Mouse (Mus musculus) kidney, embryonic 15.5 days (tissue): ENCODE data around the gene Urah. TPM values are rescaled to one million over a fixed set of nuclear protein-coding genes. Genes with fewer than 3 reads are reported as not detected.
A peak's percentile ranks its signal among the peaks of the same experiment; 100 is the strongest.

Source experiments
- ATAC-seq: fragments of 200-750 bp; cut with Nextera tagmentation; replicated peaks from 2 replicates; pipeline ENCODE4 v1.8.0; 2017; ENCODE audit warnings: moderate TSS enrichment; ENCODE audit not compliant: low FRiP score
- H3K27ac ChIP-seq: fragments of 300-500 bp; sonication (generic); 2 replicates; pipeline ENCODE4 v1.5.1; 2015; ENCODE audit warnings: mild to moderate bottlenecking, inconsistent platforms
- H3K27me3 ChIP-seq: fragments of 300-500 bp; sonication (generic); 2 replicates; pipeline ENCODE4 v1.6.1; 2015; ENCODE audit warnings: inconsistent platforms
- H3K36me3 ChIP-seq: fragments of 300-500 bp; sonication (generic); 2 replicates; pipeline ENCODE4 v1.6.1; 2015; ENCODE audit warnings: inconsistent platforms
- H3K4me1 ChIP-seq: fragments of 300-500 bp; sonication (generic); 2 replicates; pipeline ENCODE4 v1.6.1; 2015; ENCODE audit warnings: inconsistent platforms
- H3K4me2 ChIP-seq: fragments of 300-500 bp; sonication (generic); 2 replicates; pipeline ENCODE4 v1.6.1; 2015; ENCODE audit warnings: moderate library complexity, mild to moderate bottlenecking, inconsistent platforms
- H3K4me3 ChIP-seq: fragments of 300-500 bp; sonication (generic); replicated peaks from 2 replicates; pipeline ENCODE4 v1.5.1; 2015; ENCODE audit warnings: mild to moderate bottlenecking, inconsistent platforms
- H3K9ac ChIP-seq: fragments of 300-500 bp; sonication (generic); 2 replicates; pipeline ENCODE4 v1.6.1; 2015; ENCODE audit warnings: mild to moderate bottlenecking, inconsistent platforms
- H3K9me3 ChIP-seq: fragments of 300-500 bp; sonication (generic); replicated peaks from 2 replicates; pipeline ENCODE4 v1.6.1; 2016; ENCODE audit warnings: inconsistent platforms
- WGBS: fragments of 180-500 bp; shearing (Covaris S2); methylation state at CpG from one replicate; pipeline ENCODE4 v1.1.7; 2015; ENCODE audit warnings: mixed read lengths; 5-methylcytosine and 5-hydroxymethylcytosine counted together
- polyA plus RNA-seq: library from polyadenylated mRNA; unstranded; fragments of >200 nt; fragmentation: Nextera tagmentation; extraction: Ambion mirVana; gene quantifications from 2 replicates; pipeline ENCODE4 v1.2.1, GENCODE M21; 2015

Urah gene
- polyA plus RNA-seq, 1 experiment from 2014 or later: 0.62 TPM

DNA sequence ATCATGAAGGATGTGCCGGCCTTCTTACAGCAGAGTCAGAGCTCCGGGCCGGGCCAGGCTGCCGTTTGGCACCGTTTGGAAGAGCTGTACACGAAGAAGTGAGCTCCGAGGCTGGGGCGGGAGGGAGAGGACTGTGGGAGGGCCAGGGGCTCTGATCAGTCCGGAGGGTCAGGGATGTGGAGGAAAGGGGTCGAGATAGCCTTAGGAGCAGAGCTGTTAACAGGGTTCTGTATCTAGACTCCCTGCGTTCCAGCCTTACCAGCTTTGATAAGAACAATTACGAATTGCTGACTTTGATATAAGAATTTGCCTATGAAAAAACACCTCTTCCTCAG, 47.6 kb downstream of the Urah start:
- Histone ChIP-seq H3K9me3 (no peaks in the 10 kb centered on the region), H3K9ac (peak overlapping the region; percentile 83), H3K27ac (peak overlapping the region; percentile 95), H3K4me2 (peak overlapping the region; percentile 88), H3K27me3 (no peaks in the 10 kb centered on the region), H3K36me3 (peaks cover 43% of the 10 kb centered on the region), H3K4me1 (peaks cover 23% of the 10 kb centered on the region), H3K4me3 (peak overlapping the region; percentile 96)
- peak; percentile 55; the same call in 1 of the 2 replicates for ATAC-seq
- WGBS: 0% methylated on average over 12 of the region's 12 CpGs

Other genes starting within 250 kb of the Urah start
- not detected in 2 replicates for gene Olfr46, start 233.7 kb upstream of the Urah start, polyA plus RNA-seq
- gene Olfr61, start 206.0 kb upstream of the Urah start, polyA plus RNA-seq: not detected in 2 replicates
- gene Olfr53, start 188.6 kb upstream of the Urah start, polyA plus RNA-seq: not detected in 2 replicates
- not detected in 2 replicates for gene Olfr539, start 175.1 kb upstream of the Urah start, polyA plus RNA-seq
- gene Olfr45, start 153.1 kb upstream of the Urah start, polyA plus RNA-seq: not detected in 2 replicates
- not detected in 2 replicates for gene Olfr541, start 137.8 kb upstream of the Urah start, polyA plus RNA-seq
- gene Cyp2e1, start 71.3 kb upstream of the Urah start, polyA plus RNA-seq: 0.42 and 0.49 TPM in 2 replicates
- 0.10 and 0.22 TPM in 2 replicates for gene Syce1, start 47.2 kb upstream of the Urah start, polyA plus RNA-seq
- 1.7 and 1.8 TPM in 2 replicates for gene Zfp941, start 12.8 kb upstream of the Urah start, polyA plus RNA-seq
- not detected in 2 replicates for gene Scgb1c1, start 10.5 kb downstream of the Urah start, polyA plus RNA-seq
- gene Odf3, start 12.8 kb downstream of the Urah start, polyA plus RNA-seq: 0.12 TPM in 1 of 2 replicates, not detected in the other
- not detected in 2 replicates for gene Gm45785, start 21.3 kb downstream of the Urah start, polyA plus RNA-seq
- 54.8 and 59.7 TPM in 2 replicates for gene Ric8a, start 21.9 kb downstream of the Urah start, polyA plus RNA-seq
- gene Bet1l, start 22.6 kb downstream of the Urah start, polyA plus RNA-seq: 35.9 and 37.2 TPM in 2 replicates
- gene Psmd13, start 47.0 kb downstream of the Urah start, polyA plus RNA-seq: 241 and 246 TPM in 2 replicates
- gene Sirt3, start 47.3 kb downstream of the Urah start, polyA plus RNA-seq: 32.5 and 36.3 TPM in 2 replicates
- gene Cox8b, start 65.4 kb downstream of the Urah start, polyA plus RNA-seq: 3.9 and 4.8 TPM in 2 replicates
- gene Nlrp6, start 85.9 kb downstream of the Urah start, polyA plus RNA-seq: 1.1 and 1.2 TPM in 2 replicates
- 19.5 and 23.5 TPM in 2 replicates for gene Pgghg, start 106.4 kb downstream of the Urah start, polyA plus RNA-seq
- 4.3 and 21.7 TPM in 2 replicates for gene Ifitm5, start 115.3 kb downstream of the Urah start, polyA plus RNA-seq
- 0.39 TPM in 1 of 2 replicates, not detected in the other for gene Gm45717, start 120.9 kb downstream of the Urah start, polyA plus RNA-seq
- 897 and 954 TPM in 2 replicates for gene Ifitm2, start 121.0 kb downstream of the Urah start, polyA plus RNA-seq
- 55.2 and 59.7 TPM in 2 replicates for gene Ifitm1, start 132.2 kb downstream of the Urah start, polyA plus RNA-seq
- 187 and 205 TPM in 2 replicates for gene Ifitm3, start 175.8 kb downstream of the Urah start, polyA plus RNA-seq
- 1.3 and 2.2 TPM in 2 replicates for gene Ifitm6, start 182.9 kb downstream of the Urah start, polyA plus RNA-seq
- gene Gm17387, start 194.1 kb downstream of the Urah start, polyA plus RNA-seq: not detected in 2 replicates
- 12.4 and 15.4 TPM in 2 replicates for gene B4galnt4, start 226.1 kb downstream of the Urah start, polyA plus RNA-seq
- 7.8 and 7.9 TPM in 2 replicates for gene Pkp3, start 243.2 kb downstream of the Urah start, polyA plus RNA-seq